ENCODE assay signal across 8 mouse cellular contexts in genomic region chr8:122283356-122284202, GRCm38 (mm10). TPM values are rescaled to one million over a fixed set of nuclear protein-coding genes. Genes with fewer than 3 reads are reported as not detected.
A peak's percentile ranks its signal among the peaks of the same experiment; 100 is the strongest.
DNase-seq lines count a peak whose midpoint lies in the region; ATAC-seq lines count a peak whose summit lies in the region.

No protein-coding gene starts in this region.

- H3K4me2 ChIP-seq in liver, embryonic 12.5 days = peak overlapping the region; percentile 97

- WGBS in liver, embryonic 12.5 days (ENCODE audit: insufficient replicate concordance) = 1% methylated on average over 33 of the region's 37 CpGs

- peak overlapping the region; percentile 97 for H3K27ac ChIP-seq in liver, embryonic 12.5 days

- peak overlapping the region; percentile 98 for H3K9ac ChIP-seq in liver, embryonic 12.5 days

- no peaks in the 10 kb centered on the region for H3K9me3 ChIP-seq in liver, embryonic 12.5 days (replicated peaks)

- H3K36me3 ChIP-seq in liver, embryonic 12.5 days = peaks cover 40% of the 10 kb centered on the region

- ATAC-seq in cerebellum, adult (ENCODE audit: insufficient number of reproducible peaks, low FRiP score, low TSS enrichment) = no peak
- ATAC-seq in liver, embryonic 12.5 days = no peak

- H3K4me1 ChIP-seq in liver, embryonic 12.5 days = peaks cover 70% of the 10 kb centered on the region

- no peaks in the 10 kb centered on the region for H3K27me3 ChIP-seq in liver, embryonic 12.5 days (replicated peaks)

- peak; percentile 59 to 66 for DNase-seq in cerebellum, postnatal 10 days
- peak; percentile 67 for DNase-seq in embryo, embryonic 11 days
- peak; percentile 83 to 85 for DNase-seq in heart, adult 9 months (ENCODE audit: low spot score in 2 of 2)
- DNase-seq in kidney, adult 8-10 months = peak; percentile 66 to 69
- peak; percentile 71 for DNase-seq in naive thymus-derived CD4-positive, alpha-beta T cell, adult 2 months (ENCODE audit: low read depth)
- DNase-seq in thymus, postnatal 10 days (ENCODE audit: low spot score in 2 of 2) = peak; percentile 35 to 39

- H3K4me3 ChIP-seq in liver, embryonic 12.5 days = peak overlapping the region; percentile 96

RNA-seq across cellular contexts. Expression of gene Zfpm1, which starts 1.6 kb away (rescaled TPM):
- polyA plus RNA-seq in liver, embryonic 12.5 days (2016; fragmentation: Nextera tagmentation; extraction: Ambion mirVana) = 27.6 and 28.4 TPM in 2 replicates
